Mouse (Mus musculus) stomach, postnatal 0 days (tissue): Measurements from ENCODE around the gene Myod1.

Experiments
- CTCF ChIP-seq: IDR thresholded peaks from 2 replicates; pipeline ENCODE4 v1.5.1; 2016; ENCODE audit warnings: antibody characterized with exemption, low read depth, mild to moderate bottlenecking, moderate library complexity
- EP300 ChIP-seq: optimal IDR thresholded peaks from 2 replicates; pipeline ENCODE3; 2016; ENCODE audit warnings: antibody characterized with exemption

GRCm38 (mm10) chr7:46401371-46402180 lies 25.3 kb downstream of the Myod1 start:
- no peak for TF ChIP-seq CTCF
- TF ChIP-seq EP300, result no peak
